Mouse (Mus musculus) embryonic facial prominence, embryonic 11.5 days (tissue): ENCODE measurements around the gene Oog1. TPM values are rescaled to one million over a fixed set of nuclear protein-coding genes. Genes with fewer than 3 reads are reported as not detected.
A peak's percentile ranks its signal among the peaks of the same experiment; 100 is the strongest.
"Not testable (repeated sequence)": the region's sequence is repeated elsewhere in the genome, so short reads cannot be mapped to it uniquely, and the experiment has no call there.

Experiments
- ATAC-seq: fragments of 200-750 bp; cut with Nextera tagmentation; replicated peaks from 2 replicates; pipeline ENCODE4 v1.8.0; 2017; ENCODE audit warnings: low read depth; ENCODE audit not compliant: insufficient number of reproducible peaks, low FRiP score, low TSS enrichment
- DNase-seq: peaks from one replicate; pipeline ENCODE4 v3.0.0-alpha.2; 2015; ENCODE audit warnings: low spot score
- H3K27ac ChIP-seq: fragments of 300-500 bp; sonication (generic); replicated peaks from 2 replicates; pipeline ENCODE4 v1.5.1; 2014; ENCODE audit warnings: mild to moderate bottlenecking, low read depth, low read length, control low read depth
- H3K27me3 ChIP-seq: fragments of 300-500 bp; sonication (generic); 2 replicates; pipeline ENCODE4 v1.6.1; 2014; ENCODE audit warnings: mild to moderate bottlenecking, low read length, moderate library complexity, mixed read lengths; ENCODE audit not compliant: control insufficient read depth, insufficient read depth
- H3K36me3 ChIP-seq: fragments of 300-500 bp; sonication (generic); replicated peaks from 2 replicates; pipeline ENCODE4 v1.6.1; 2014; ENCODE audit warnings: low read depth, mild to moderate bottlenecking, low read length, moderate library complexity, mixed read lengths; ENCODE audit not compliant: control insufficient read depth, insufficient read depth
- H3K4me1 ChIP-seq: fragments of 300-500 bp; sonication (generic); 2 replicates; pipeline ENCODE4 v1.6.1; 2014; ENCODE audit warnings: low read length, mixed read lengths; ENCODE audit not compliant: control insufficient read depth, insufficient read depth
- H3K4me2 ChIP-seq: fragments of 300-500 bp; sonication (generic); 2 replicates; pipeline ENCODE4 v1.6.1; 2014; ENCODE audit warnings: low read depth, mild to moderate bottlenecking, control low read depth, low read length, moderate library complexity
- H3K4me3 ChIP-seq: fragments of 300-500 bp; sonication (generic); 2 replicates; pipeline ENCODE4 v1.5.1; 2014; ENCODE audit warnings: low read depth, low read length, control low read depth
- H3K9ac ChIP-seq: fragments of 300-500 bp; sonication (generic); replicated peaks from 2 replicates; pipeline ENCODE4 v1.6.1; 2014; ENCODE audit warnings: mild to moderate bottlenecking, control low read depth, low read length
- H3K9me3 ChIP-seq: fragments of 300-500 bp; sonication (generic); replicated peaks from 2 replicates; pipeline ENCODE4 v1.6.1; 2016; ENCODE audit warnings: mild to moderate bottlenecking, low read length, inconsistent platforms, mixed read lengths; ENCODE audit not compliant: control insufficient read depth
- WGBS: fragments of 180-500 bp; shearing (Covaris S2); extraction: QIAGEN DNeasy Blood & Tissue Kit; methylation state at CpG from one replicate; pipeline ENCODE4 v1.1.7; 2014; 5-methylcytosine and 5-hydroxymethylcytosine counted together
- polyA plus RNA-seq: library from polyadenylated mRNA; unstranded; fragments of >200 nt; fragmentation: Nextera tagmentation; extraction: Ambion mirVana; gene quantifications from 2 replicates; pipeline ENCODE4 v1.2.1, GENCODE M21; 2014

The Oog1 gene
- not detected in 2 replicates for polyA plus RNA-seq

- not testable (repeated sequence) for H3K4me2 ChIP-seq, H3K9ac ChIP-seq, H3K27me3 ChIP-seq, H3K9me3 ChIP-seq, H3K4me3 ChIP-seq, H3K27ac ChIP-seq, H3K4me1 ChIP-seq, H3K36me3 ChIP-seq, ATAC-seq, DNase-seq
- WGBS: 80% methylated on average over 1 of the region's 2 CpGs
Observed at GRCm38 (mm10) chr12:87602388-87602787, at the start of gene Oog1. TSS of gene Oog1 (plus strand) at chr12:87602688.

- not testable (repeated sequence) for H3K4me2 ChIP-seq, H3K4me1 ChIP-seq, H3K27ac ChIP-seq, H3K9me3 ChIP-seq, ATAC-seq, H3K4me3 ChIP-seq, H3K36me3 ChIP-seq, H3K9ac ChIP-seq, H3K27me3 ChIP-seq
- DNase-seq: peak; percentile 3
- 8% methylated on average over 2 of the region's 2 CpGs for WGBS
Observed at GRCm38 (mm10) chr12:87601388-87601787, 1.1 kb upstream of the Oog1 start.

GRCm38 (mm10) chr12:87618569-87618968 lies 16.1 kb downstream of the Oog1 start, which contains the start of gene Gm4027:
TSS of gene Gm4027 (plus strand) at chr12:87618869.
- WGBS: 91% methylated on average over 4 of the region's 7 CpGs
- not testable (repeated sequence) for H3K36me3 ChIP-seq, H3K9me3 ChIP-seq

GRCm38 (mm10) chr12:87644520-87644919 lies 42.0 kb downstream of the Oog1 start, which contains the start of gene Gm16381:
TSS of gene Gm16381 (minus strand) at chr12:87644620.
- not testable (repeated sequence) for H3K27me3 ChIP-seq, H3K9me3 ChIP-seq, H3K36me3 ChIP-seq, H3K9ac ChIP-seq, ATAC-seq, H3K4me3 ChIP-seq, DNase-seq, H3K4me1 ChIP-seq, H3K27ac ChIP-seq, H3K4me2 ChIP-seq
- WGBS: 90% methylated on average over 1 of the region's 2 CpGs

More at GRCm38 (mm10) chr12:87618569-87618968, 16.1 kb downstream of the Oog1 start, which contains the start of gene Gm4027:
- not testable (repeated sequence) for DNase-seq, H3K9ac ChIP-seq, H3K4me3 ChIP-seq, H3K27me3 ChIP-seq, H3K27ac ChIP-seq, H3K4me1 ChIP-seq, H3K4me2 ChIP-seq, ATAC-seq

- not testable (repeated sequence) for H3K36me3 ChIP-seq, H3K4me3 ChIP-seq, H3K4me2 ChIP-seq, H3K9ac ChIP-seq, H3K27me3 ChIP-seq, ATAC-seq, H3K9me3 ChIP-seq, H3K27ac ChIP-seq, DNase-seq, H3K4me1 ChIP-seq
- WGBS: 72% methylated on average over 1 of the region's 4 CpGs
Observed at GRCm38 (mm10) chr12:87652916-87653703, 50.6 kb downstream of the Oog1 start.

Other genes with a start within 250 kb of the Oog1 start
- gene Sptlc2, start 214.3 kb upstream of the Oog1 start, polyA plus RNA-seq: 65.0 and 66.1 TPM in 2 replicates
- 303 and 309 TPM in 2 replicates for gene Slirp, start 158.8 kb upstream of the Oog1 start, polyA plus RNA-seq
- gene Alkbh1, start 158.7 kb upstream of the Oog1 start, polyA plus RNA-seq: 33.4 and 42.9 TPM in 2 replicates
- gene Snw1, start 130.4 kb upstream of the Oog1 start, polyA plus RNA-seq: 169 and 176 TPM in 2 replicates
- not detected in 2 replicates for gene Gm5788, start 108.0 kb upstream of the Oog1 start, polyA plus RNA-seq
- not detected in 2 replicates for gene Gm8300, start 88.4 kb upstream of the Oog1 start, polyA plus RNA-seq
- gene Gm4027, start 16.2 kb downstream of the Oog1 start, polyA plus RNA-seq: not detected in 2 replicates
- not detected in 2 replicates for gene Gm16381, start 41.9 kb downstream of the Oog1 start, polyA plus RNA-seq
- gene Gm21319, start 173.1 kb downstream of the Oog1 start, polyA plus RNA-seq: not detected in 2 replicates
- not detected in 2 replicates for gene Gm21936, start 192.8 kb downstream of the Oog1 start, polyA plus RNA-seq
- not detected in 2 replicates for gene BB287469, start 213.9 kb downstream of the Oog1 start, polyA plus RNA-seq
- gene Gm2001, start 239.7 kb downstream of the Oog1 start, polyA plus RNA-seq: not detected in 2 replicates